Mouse (Mus musculus) bone marrow macrophage, adult 2 months (primary cell): ENCODE data around the gene Lmo7. TPM values are rescaled to one million over a fixed set of nuclear protein-coding genes. Genes with fewer than 3 reads are reported as not detected.

Source experiments
- H3K27ac ChIP-seq: 2 replicates; pipeline ENCODE4 v1.5.1; 2012; ENCODE audit warnings: low read depth, low read length; ENCODE audit not compliant: insufficient read depth
- H3K4me1 ChIP-seq: 2 replicates; pipeline ENCODE4 v1.6.1; 2012; ENCODE audit warnings: low read length; ENCODE audit not compliant: control insufficient read depth, insufficient read depth
- H3K4me3 ChIP-seq: 2 replicates; pipeline ENCODE4 v1.5.1; 2012; ENCODE audit warnings: mild to moderate bottlenecking, low read length, moderate library complexity; ENCODE audit not compliant: insufficient read depth
- CTCF ChIP-seq: IDR thresholded peaks from 2 replicates; pipeline ENCODE4 v1.5.1; 2012; ENCODE audit warnings: low read depth, mild to moderate bottlenecking, low read length, moderate library complexity
- POLR2A ChIP-seq: IDR thresholded peaks from 2 replicates; pipeline ENCODE4 v1.6.1; 2012; ENCODE audit warnings: mild to moderate bottlenecking, low read depth, low read length, borderline replicate concordance
- polyA plus RNA-seq: library from polyadenylated mRNA; stranded (reverse); fragments of >200 nt; gene quantifications from 2 replicates; pipeline ENCODE4 v1.2.4, GENCODE M21; 2012; ENCODE audit not compliant: missing spikeins, insufficient read depth, insufficient read length

Lmo7 gene
- 0.28 TPM in 1 of 2 replicates, not detected in the other for polyA plus RNA-seq

- Histone ChIP-seq H3K4me1 (no peaks in the 10 kb centered on the region), H3K27ac (no peak within 1 kb of the TSS), H3K4me3 (peak within 1 kb of the TSS; percentile 65)
- TF ChIP-seq CTCF, result no peak
Measured at GRCm38 (mm10) chr14:101729237-101729971, at the start of gene Lmo7, which contains the start of gene Gm9922. Gene Lmo7, plus strand, starts transcription at chr14:101729957. Gene Gm9922, minus strand, starts transcription at chr14:101729814.

- no peak overlapping the region for H3K4me3 ChIP-seq
- no peak overlapping the region for H3K27ac ChIP-seq
- no peaks in the 10 kb centered on the region for H3K4me1 ChIP-seq
- no peak for TF ChIP-seq CTCF
- no peak for TF ChIP-seq POLR2A
Measured at GRCm38 (mm10) chr14:101687696-101688095, 42.1 kb upstream of the Lmo7 start.

GRCm38 (mm10) chr14:101688406-101688805, 41.4 kb upstream of the Lmo7 start:
- Histone ChIP-seq H3K4me1 (no peaks in the 10 kb centered on the region), H3K27ac (no peak overlapping the region), H3K4me3 (no peak overlapping the region)
- no peak for TF ChIP-seq CTCF
- no peak for TF ChIP-seq POLR2A

GRCm38 (mm10) chr14:101704479-101704878, 25.3 kb upstream of the Lmo7 start:
- Histone ChIP-seq H3K4me3 (no peak overlapping the region), H3K27ac (no peak overlapping the region), H3K4me1 (no peaks in the 10 kb centered on the region)
- TF ChIP-seq POLR2A (no peak), CTCF (no peak)

GRCm38 (mm10) chr14:101707088-101707487, 22.7 kb upstream of the Lmo7 start:
- H3K4me1 ChIP-seq, result no peaks in the 10 kb centered on the region
- H3K27ac ChIP-seq, result no peak overlapping the region
- H3K4me3 ChIP-seq, result no peak overlapping the region
- no peak for TF ChIP-seq CTCF
- TF ChIP-seq POLR2A, result no peak

- TF ChIP-seq CTCF (no peak), POLR2A (no peak)
- Histone ChIP-seq H3K4me3 (no peak overlapping the region), H3K27ac (no peak overlapping the region), H3K4me1 (no peaks in the 10 kb centered on the region)
Measured at GRCm38 (mm10) chr14:101714414-101714813, 15.3 kb upstream of the Lmo7 start.

- no peak overlapping the region for H3K27ac ChIP-seq
- peak overlapping the region; percentile 65 for H3K4me3 ChIP-seq
- no peaks in the 10 kb centered on the region for H3K4me1 ChIP-seq
- no peak for TF ChIP-seq CTCF
- no peak for TF ChIP-seq POLR2A
Measured at GRCm38 (mm10) chr14:101729972-101730692, 375 bp downstream of the Lmo7 start.

GRCm38 (mm10) chr14:101733542-101734303, 4.0 kb downstream of the Lmo7 start:
- no peaks in the 10 kb centered on the region for H3K4me1 ChIP-seq
- H3K27ac ChIP-seq, result no peak overlapping the region
- TF ChIP-seq CTCF (no peak), POLR2A (no peak)
- H3K4me3 ChIP-seq, result no peak overlapping the region

- Histone ChIP-seq H3K4me1 (no peaks in the 10 kb centered on the region), H3K27ac (no peak overlapping the region), H3K4me3 (no peak overlapping the region)
- no peak for TF ChIP-seq POLR2A
- TF ChIP-seq CTCF, result no peak
Measured at GRCm38 (mm10) chr14:101737501-101737900, 7.7 kb downstream of the Lmo7 start.
